ENCODE assay signal across 20 mouse cellular contexts in genomic region chr3:54204386-54204785, GRCm38 (mm10). TPM values are rescaled to one million over a fixed set of nuclear protein-coding genes. Genes with fewer than 3 reads are reported as not detected.
A peak's percentile ranks its signal among the peaks of the same experiment; 100 is the strongest.
DNase-seq lines count a peak whose midpoint lies in the region; ATAC-seq and TF ChIP-seq lines count a peak whose summit lies in the region.
"Had no signal": no experiment of that assay in that cellular context is flagged by ENCODE, and none has a peak within 500 bp of the region (broad histone marks: within the 10 kb centered on the region; RNA-seq: fewer than 3 reads in every experiment).

No protein-coding gene starts in this region.

- H3K9ac ChIP-seq in liver, embryonic 12.5 days: no peak overlapping the region
- H3K9ac ChIP-seq: neural tube, embryonic 12.5 days had no signal

- no peak for ATAC-seq in liver, embryonic 12.5 days
- ATAC-seq: inflammation-experienced regulatory T-cells, adult 6 months; midbrain, embryonic 16.5 days had no signal

- H3K9me3 ChIP-seq in liver, embryonic 12.5 days (replicated peaks): no peaks in the 10 kb centered on the region
- H3K9me3 ChIP-seq in heart, embryonic 10.5 days: no peaks in the 10 kb centered on the region
- H3K9me3 ChIP-seq: neural tube, embryonic 12.5 days had no signal

- H3K36me3 ChIP-seq in liver, embryonic 12.5 days: no peaks in the 10 kb centered on the region
- H3K36me3 ChIP-seq in heart, embryonic 10.5 days: no peaks in the 10 kb centered on the region
- H3K36me3 ChIP-seq: neural tube, embryonic 12.5 days had no signal

- H3K27ac ChIP-seq in liver, embryonic 12.5 days: no peak overlapping the region
- H3K27ac ChIP-seq in heart, embryonic 10.5 days: no peak overlapping the region
- H3K27ac ChIP-seq: kidney, postnatal 0 days; macrophage; neural tube, embryonic 12.5 days had no signal

- no peak overlapping the region for H3K4me3 ChIP-seq in liver, embryonic 12.5 days
- no peak overlapping the region for H3K4me3 ChIP-seq in heart, embryonic 10.5 days
- H3K4me3 ChIP-seq: neural tube, embryonic 12.5 days had no signal

- intact Hi-C loops in left cerebral cortex, postnatal 4 days (cut with DNase I): no loop called here

- 64% methylated on average over 5 of the region's 5 CpGs for WGBS in liver, embryonic 12.5 days (ENCODE audit: insufficient replicate concordance)
- WGBS in heart, embryonic 10.5 days: 76% methylated on average over 5 of the region's 5 CpGs

- no peaks in the 10 kb centered on the region for H3K4me1 ChIP-seq in liver, embryonic 12.5 days
- no peaks in the 10 kb centered on the region for H3K4me1 ChIP-seq in heart, embryonic 10.5 days
- H3K4me1 ChIP-seq: neural tube, embryonic 12.5 days had no signal

- DNase-seq in brain, embryonic 14.5 days (ENCODE audit: low read depth): peak; percentile 63
- peak; percentile 20 to 47 for DNase-seq in frontal cortex, postnatal 10 days (ENCODE audit: low spot score in 2 of 2)
- peak; percentile 48 to 57 for DNase-seq in layer of hippocampus, postnatal 36 days
- peak; percentile 7 for DNase-seq in left cerebral cortex, postnatal 4 days
- no peak for DNase-seq in testis, postnatal 14 days (ENCODE audit: low spot score)
- no peak for DNase-seq in heart, embryonic 10.5 days (ENCODE audit: low spot score)
- DNase-seq in urinary bladder, adult 2 months (ENCODE audit: low spot score): no peak
- DNase-seq: cerebellum, adult 8-10 months; gastrocnemius, postnatal 14 days; heart, postnatal 4 days; lung, adult 2 months; thymus, adult 18-20 months had no signal

- no peak for TF ChIP-seq POLR2A in brain, embryonic 14.5 days (IDR thresholded peaks at IDR 0.05; ENCODE audit: borderline replicate concordance, extremely low read depth, insufficient read depth, insufficient read length, poor library complexity, severe bottlenecking)

- H3K27me3 ChIP-seq in liver, embryonic 12.5 days (replicated peaks): no peaks in the 10 kb centered on the region
- H3K27me3 ChIP-seq in heart, embryonic 10.5 days (ENCODE audit: insufficient read depth, poor library complexity, severe bottlenecking): no peaks in the 10 kb centered on the region
- H3K27me3 ChIP-seq: neural tube, embryonic 12.5 days had no signal

- no peak for TF ChIP-seq CTCF in brain, embryonic 14.5 days (IDR thresholded peaks at IDR 0.05; ENCODE audit: borderline replicate concordance, extremely low read depth, insufficient read depth, insufficient read length)

- H3K4me2 ChIP-seq in liver, embryonic 12.5 days: no peak overlapping the region
- H3K4me2 ChIP-seq: heart, embryonic 11.5 days; neural tube, embryonic 12.5 days had no signal

RNA-seq across cellular contexts. Expression of gene Trpc4, which starts 48.6 kb away (rescaled TPM):
- polyA plus RNA-seq in brain, embryonic 14.5 days (2012; rRNA removed): 5.4 and 5.6 TPM in 2 replicates
- total RNA-seq in layer of hippocampus, postnatal 36 days (2021): 10 to 100 TPM; 57.0 to 67.5 TPM
- 10 to 100 TPM; 55.1 to 60.5 TPM for total RNA-seq in left cerebral cortex, postnatal 4 days (2021)
- polyA plus RNA-seq in liver, embryonic 12.5 days (2016; fragmentation: Nextera tagmentation; extraction: Ambion mirVana): 0.11 and 0.13 TPM in 2 replicates
- polyA plus RNA-seq in heart, embryonic 10.5 days (2016; fragmentation: Nextera tagmentation; extraction: Ambion mirVana): 0.10 and 0.29 TPM in 2 replicates
- 1.0 and 1.6 TPM in 2 replicates for polyA plus RNA-seq in urinary bladder, adult 2 months (2012; rRNA removed)
- total RNA-seq: MEL had no signal
- polyA plus RNA-seq: macrophage had no signal

Comparison
In these comparisons a context has a peak if more than half of its experiments do, and no peak if none do; other contexts are left out.
1. DNase-seq: peak in brain, embryonic 14.5 days (single experiment), frontal cortex, postnatal 10 days (2 of 2), layer of hippocampus, postnatal 36 days (2 of 2) and left cerebral cortex, postnatal 4 days (single experiment); none in testis, postnatal 14 days (single experiment), heart, embryonic 10.5 days (single experiment) and urinary bladder, adult 2 months (single experiment).